Comparison of ENCODE assay signal across 8 mouse cellular contexts in genomic region chr12:8912860-8913685, GRCm38 (mm10). TPM values are rescaled to one million over a fixed set of nuclear protein-coding genes. Genes with fewer than 3 reads are reported as not detected.
DNase-seq lines count a peak whose midpoint lies in the region; ATAC-seq and TF ChIP-seq lines count a peak whose summit lies in the region.

No protein-coding gene starts in this region.

- H3K9ac ChIP-seq in heart, postnatal 0 days (replicated peaks; ENCODE audit: low read depth, low read length), result no peak overlapping the region
- peak overlapping the region; percentile 20; the same call in 1 of the 2 replicates for H3K9ac ChIP-seq in neural tube, embryonic 15.5 days (replicated peaks)

- H3K4me3 ChIP-seq in thymus, adult 2 months (ENCODE audit: control insufficient read depth, insufficient read depth, low read length), result 0 out of 2 replicates have a peak overlapping the region, but pooled peaks have one; percentile 1
- no peak overlapping the region for H3K4me3 ChIP-seq in embryonic fibroblast, embryonic 13.5 days (ENCODE audit: insufficient read depth, low read length)
- no peak overlapping the region for H3K4me3 ChIP-seq in heart, postnatal 0 days (ENCODE audit: low read depth, low read length)
- no peak overlapping the region for H3K4me3 ChIP-seq in neural tube, embryonic 15.5 days (replicated peaks)

- peaks cover 10% of the 10 kb centered on the region for H3K4me1 ChIP-seq in thymus, adult 2 months (replicated peaks; ENCODE audit: control insufficient read depth, insufficient read depth, low read length)
- H3K4me1 ChIP-seq in embryonic fibroblast, embryonic 13.5 days (ENCODE audit: control insufficient read depth, insufficient read depth, low read length), result peaks cover 13% of the 10 kb centered on the region
- H3K4me1 ChIP-seq in heart, postnatal 0 days (ENCODE audit: control insufficient read depth, insufficient read depth), result peaks cover 23% of the 10 kb centered on the region
- H3K4me1 ChIP-seq in neural tube, embryonic 15.5 days, result peaks cover 23% of the 10 kb centered on the region

- peak; percentile 68 for ATAC-seq in heart, postnatal 0 days (ENCODE audit: insufficient read depth, low read depth)
- peak; percentile 62 for ATAC-seq in neural tube, embryonic 15.5 days (ENCODE audit: low FRiP score)

- WGBS in thymus, adult 2 months, result 65% methylated on average over 16 of the region's 16 CpGs
- WGBS in heart, postnatal 0 days, result 27% methylated on average over 16 of the region's 16 CpGs
- 5% methylated on average over 16 of the region's 16 CpGs for WGBS in neural tube, embryonic 15.5 days

- no peak for TF ChIP-seq EP300 in heart, postnatal 0 days (IDR thresholded peaks at IDR 0.05; ENCODE audit: low read depth)

- no peaks in the 10 kb centered on the region for H3K9me3 ChIP-seq in heart, postnatal 0 days (replicated peaks; ENCODE audit: control insufficient read depth, low read length)
- H3K9me3 ChIP-seq in neural tube, embryonic 15.5 days (replicated peaks), result no peaks in the 10 kb centered on the region

- TF ChIP-seq POLR2A in thymus, adult 2 months (IDR thresholded peaks at IDR 0.05; ENCODE audit: control insufficient read depth, extremely low read depth, insufficient read depth, low read length, poor library complexity), result no peak
- peak; percentile 51; the same call in 1 of the 2 replicates for TF ChIP-seq POLR2A in embryonic fibroblast, embryonic 13.5 days (IDR thresholded peaks at IDR 0.05; ENCODE audit: low read depth, low read length)

- no peak for DNase-seq in thymus, adult 2 months
- no peak for DNase-seq in thymus, postnatal 36 days
- peak; percentile 40 for DNase-seq in heart, postnatal 0 days (ENCODE audit: low spot score)
- peak; percentile 56 to 84 for DNase-seq in kidney, postnatal 25 days
- DNase-seq in layer of hippocampus, adult 18-20 months (ENCODE audit: low spot score in 2 of 2), result no peak
- no peak for DNase-seq in frontal cortex, postnatal 14 days (ENCODE audit: low spot score in 2 of 2)

- H3K27ac ChIP-seq in thymus, adult 2 months (ENCODE audit: control insufficient read depth, insufficient read depth, low read length), result peak overlapping the region; percentile 47
- H3K27ac ChIP-seq in embryonic fibroblast, embryonic 13.5 days (ENCODE audit: insufficient read depth, low read length), result peak overlapping the region; percentile 95
- H3K27ac ChIP-seq in heart, postnatal 0 days (ENCODE audit: low read depth), result peak overlapping the region; percentile 76
- H3K27ac ChIP-seq in neural tube, embryonic 15.5 days (replicated peaks), result peak overlapping the region; percentile 67

- no peaks in the 10 kb centered on the region for H3K27me3 ChIP-seq in thymus, adult 2 months (ENCODE audit: control insufficient read depth, insufficient read depth, low read length)
- H3K27me3 ChIP-seq in heart, postnatal 0 days (ENCODE audit: control insufficient read depth, insufficient read depth, low read length), result no peaks in the 10 kb centered on the region
- no peaks in the 10 kb centered on the region for H3K27me3 ChIP-seq in neural tube, embryonic 15.5 days (replicated peaks)

- TF ChIP-seq CTCF in thymus, adult 2 months (IDR thresholded peaks at IDR 0.05; ENCODE audit: borderline replicate concordance, control insufficient read depth, extremely low read depth, insufficient read depth, low read length, poor library complexity), result 0 out of 2 replicates have a peak, but pooled peaks have one; percentile 13
- TF ChIP-seq CTCF in embryonic fibroblast, embryonic 13.5 days (IDR thresholded peaks at IDR 0.05; ENCODE audit: borderline replicate concordance, insufficient read depth, low read length), result no peak
- TF ChIP-seq CTCF in heart, postnatal 0 days (IDR thresholded peaks at IDR 0.05; ENCODE audit: low read depth), result no peak

- no peaks in the 10 kb centered on the region for H3K36me3 ChIP-seq in thymus, adult 2 months (ENCODE audit: control insufficient read depth, insufficient read depth, low read length)
- no peaks in the 10 kb centered on the region for H3K36me3 ChIP-seq in heart, postnatal 0 days (replicated peaks; ENCODE audit: control insufficient read depth, insufficient read depth, low read length)
- H3K36me3 ChIP-seq in neural tube, embryonic 15.5 days, result no peaks in the 10 kb centered on the region

- no peak overlapping the region for H3K4me2 ChIP-seq in heart, postnatal 0 days (ENCODE audit: low read depth, low read length)
- H3K4me2 ChIP-seq in neural tube, embryonic 15.5 days, result peak overlapping the region; percentile 12; the same call in 1 of the 2 replicates

RNA-seq across cellular contexts. Expression of gene Laptm4a, which starts 8.4 kb away (rescaled TPM):
- polyA plus RNA-seq in thymus, adult 2 months (2012; rRNA removed), result 109 and 138 TPM in 2 replicates
- polyA plus RNA-seq in embryonic fibroblast, embryonic 13.5 days (2011; ENCODE audit: insufficient read length, low read depth, missing spikeins), result 780 and 861 TPM in 2 replicates
- 365 and 397 TPM in 2 replicates for total RNA-seq in heart, postnatal 0 days (2014; rRNA removed; ENCODE audit: low replicate concordance)
- 356 and 358 TPM in 2 replicates for polyA plus RNA-seq in heart, postnatal 0 days (2015; fragmentation: Nextera tagmentation; extraction: Ambion mirVana)
- 197 and 217 TPM in 2 replicates for polyA plus RNA-seq in neural tube, embryonic 15.5 days (2015; fragmentation: Nextera tagmentation; extraction: Ambion mirVana)
- total RNA-seq in layer of hippocampus, adult 18-20 months (2021), result 100 to 1,000 TPM; 215 to 227 TPM

RNA-seq across cellular contexts. Expression of gene Matn3, which starts 34.7 kb away (rescaled TPM):
- polyA plus RNA-seq in thymus, adult 2 months (2012; rRNA removed), result 0.06 and 0.15 TPM in 2 replicates
- polyA plus RNA-seq in embryonic fibroblast, embryonic 13.5 days (2011; ENCODE audit: insufficient read length, low read depth, missing spikeins), result 0.33 and 0.48 TPM in 2 replicates
- 0.12 TPM in 1 of 2 replicates, not detected in the other for total RNA-seq in heart, postnatal 0 days (2014; rRNA removed; ENCODE audit: low replicate concordance)
- polyA plus RNA-seq in heart, postnatal 0 days (2015; fragmentation: Nextera tagmentation; extraction: Ambion mirVana), result 0.05 and 0.07 TPM in 2 replicates
- 1.8 and 2.7 TPM in 2 replicates for polyA plus RNA-seq in neural tube, embryonic 15.5 days (2015; fragmentation: Nextera tagmentation; extraction: Ambion mirVana)
- not detected for total RNA-seq in layer of hippocampus, adult 18-20 months (2021)

Comparison
In these comparisons a context has a peak if more than half of its experiments do, and no peak if none do; other contexts are left out.
1. DNase-seq: peak in heart, postnatal 0 days (single experiment) and kidney, postnatal 25 days (2 of 2); none in thymus, adult 2 months (single experiment), thymus, postnatal 36 days (0 of 2), layer of hippocampus, adult 18-20 months (0 of 2) and frontal cortex, postnatal 14 days (0 of 2).
2. Peak in every context shown above with its lines, with median percentiles within 50 percentile points of each other: H3K27ac ChIP-seq.